Mouse (Mus musculus): ENCODE data around the gene Gsk3b. TPM values are rescaled to one million over a fixed set of nuclear protein-coding genes. Genes with fewer than 3 reads are reported as not detected.
A peak's percentile ranks its signal among the peaks of the same experiment; 100 is the strongest.
"Not testable (repeated sequence)": the region's sequence is repeated elsewhere in the genome, so short reads cannot be mapped to it uniquely, and the experiment has no call there.

Gsk3b gene
- total RNA-seq, 2 experiments from 2014 or later: 34.5 to 64.2 TPM

DNA sequence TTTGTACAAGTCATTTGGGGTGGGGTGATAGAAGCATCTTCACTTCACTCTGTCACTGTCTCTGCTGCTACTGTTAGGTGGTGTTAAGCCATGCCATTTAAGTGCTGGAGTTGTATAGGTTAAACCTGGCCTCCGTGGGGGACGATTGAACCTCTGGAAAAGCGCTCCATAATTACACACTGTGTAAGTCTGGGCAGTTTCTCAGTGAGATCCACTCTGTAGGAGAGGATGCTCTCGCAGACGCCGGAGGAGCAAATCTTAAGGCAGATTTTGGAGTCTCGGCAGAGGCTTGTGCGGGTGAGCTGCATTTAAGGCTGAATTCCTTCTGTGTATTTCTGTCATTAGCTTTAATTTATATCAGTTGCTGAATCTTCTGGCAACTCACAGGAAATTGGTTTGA lies 92.6 kb downstream of the Gsk3b start:
- no peak for ATAC-seq (ENCODE audit: poor library complexity, severe bottlenecking)

DNA sequence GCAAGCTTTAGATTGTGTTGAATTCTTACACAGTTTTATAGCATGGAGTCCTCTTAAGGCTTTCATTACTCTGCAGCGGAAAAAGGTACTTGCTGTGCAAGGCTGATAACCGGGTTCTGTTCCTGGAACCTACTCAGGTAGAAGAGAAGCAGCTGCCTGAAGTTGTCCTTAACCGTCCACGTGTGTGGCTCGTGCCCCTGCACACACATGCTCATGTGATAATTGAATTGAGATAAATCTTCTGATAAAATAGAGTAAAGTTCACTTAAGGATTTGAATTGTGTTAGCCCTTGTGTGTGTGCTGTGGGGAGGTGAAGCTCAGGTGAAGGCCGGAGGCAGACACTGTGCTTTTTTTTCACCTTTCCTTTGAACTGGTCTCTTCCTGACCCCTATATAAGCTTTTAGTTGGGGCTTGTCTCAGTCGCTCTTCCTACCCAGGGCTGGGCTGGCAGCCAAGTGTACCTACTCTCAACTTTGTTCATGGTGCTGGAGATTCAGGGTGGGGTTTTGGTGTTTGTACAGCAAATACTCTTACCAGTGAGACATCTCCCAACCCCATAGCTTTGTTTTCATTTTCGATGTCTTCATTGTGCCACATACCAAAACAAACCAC lies 96.0 kb downstream of the Gsk3b start:
- no peak for ATAC-seq (ENCODE audit: poor library complexity, severe bottlenecking)

DNA sequence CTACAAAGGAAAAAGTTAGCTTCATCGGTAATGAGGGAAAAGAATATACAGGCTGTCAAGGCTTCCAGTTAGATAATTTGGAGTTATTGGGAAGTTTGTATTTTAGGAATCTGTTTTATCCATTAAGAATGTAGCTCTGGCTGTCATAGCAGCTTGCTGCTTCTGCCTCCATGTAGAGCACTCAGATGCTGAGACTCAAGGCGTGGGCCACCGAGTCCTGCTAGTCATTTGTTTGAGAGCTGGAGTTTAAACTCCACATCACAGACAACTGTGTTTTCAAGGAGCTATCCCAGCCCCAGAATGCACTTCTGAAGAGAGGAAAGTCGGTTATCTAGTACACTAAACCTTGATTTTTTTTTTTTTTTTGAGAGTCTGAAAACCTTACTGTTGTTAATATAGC lies 101.2 kb downstream of the Gsk3b start:
- no peak for ATAC-seq (ENCODE audit: poor library complexity, severe bottlenecking)

DNA sequence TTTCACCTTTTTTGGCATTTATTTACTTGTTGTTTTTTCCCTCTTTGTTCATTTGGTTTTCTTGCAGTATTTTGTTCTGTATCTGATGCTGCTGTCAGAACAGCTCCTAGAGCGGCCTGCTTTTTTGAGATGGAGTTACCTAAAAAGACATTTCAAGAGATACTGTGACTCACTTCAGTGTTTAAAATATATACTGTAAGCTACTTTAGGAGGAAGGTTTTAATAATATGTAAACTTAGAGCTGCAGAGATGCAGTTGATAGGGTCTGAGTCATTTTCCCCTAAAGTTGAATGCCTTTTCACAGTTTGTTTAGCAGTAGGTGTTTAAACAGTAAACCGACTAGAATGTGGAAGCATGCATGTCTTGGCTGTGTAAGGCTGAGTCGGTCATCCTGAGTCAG lies 101.7 kb downstream of the Gsk3b start:
- ATAC-seq (ENCODE audit: poor library complexity, severe bottlenecking): no peak

DNA sequence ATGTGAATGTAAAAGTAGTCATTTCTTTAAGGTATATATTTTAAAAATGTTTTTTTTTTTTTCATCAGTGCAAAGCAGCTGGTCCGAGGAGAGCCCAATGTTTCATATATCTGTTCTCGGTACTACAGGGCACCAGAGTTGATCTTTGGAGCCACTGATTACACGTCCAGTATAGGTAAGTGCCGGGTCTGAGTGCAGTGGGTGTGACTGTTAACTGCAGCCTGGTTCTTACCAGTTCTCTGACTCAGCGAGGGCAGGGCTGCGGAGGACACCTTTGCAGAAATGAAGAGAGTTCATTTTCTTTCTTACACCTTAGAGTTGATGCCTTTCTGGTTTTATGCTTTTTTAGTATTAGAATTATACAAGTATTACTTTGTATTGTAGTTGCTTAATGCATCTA lies 102.7 kb downstream of the Gsk3b start:
- no peak for ATAC-seq (ENCODE audit: poor library complexity, severe bottlenecking)

DNA sequence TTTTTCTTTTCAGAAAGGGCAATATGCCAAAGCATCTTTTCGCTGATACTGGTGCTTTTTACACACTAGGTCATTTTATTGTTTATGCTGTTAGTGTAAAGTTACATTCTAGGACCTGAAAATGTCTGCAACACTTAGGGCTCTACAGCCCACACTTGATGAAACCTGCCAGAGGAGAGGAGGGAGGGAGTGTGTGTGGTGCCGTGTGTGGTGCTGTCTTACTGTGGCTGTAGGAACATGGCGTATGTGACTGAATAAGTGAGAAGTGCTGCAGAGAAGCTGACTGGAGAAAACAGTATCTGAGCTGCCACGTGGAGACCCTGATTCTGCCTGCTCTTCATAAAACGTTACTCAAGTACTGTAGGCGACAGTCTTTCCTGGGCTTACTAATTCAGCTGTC lies 103.8 kb downstream of the Gsk3b start:
- no peak for ATAC-seq (ENCODE audit: poor library complexity, severe bottlenecking)

DNA sequence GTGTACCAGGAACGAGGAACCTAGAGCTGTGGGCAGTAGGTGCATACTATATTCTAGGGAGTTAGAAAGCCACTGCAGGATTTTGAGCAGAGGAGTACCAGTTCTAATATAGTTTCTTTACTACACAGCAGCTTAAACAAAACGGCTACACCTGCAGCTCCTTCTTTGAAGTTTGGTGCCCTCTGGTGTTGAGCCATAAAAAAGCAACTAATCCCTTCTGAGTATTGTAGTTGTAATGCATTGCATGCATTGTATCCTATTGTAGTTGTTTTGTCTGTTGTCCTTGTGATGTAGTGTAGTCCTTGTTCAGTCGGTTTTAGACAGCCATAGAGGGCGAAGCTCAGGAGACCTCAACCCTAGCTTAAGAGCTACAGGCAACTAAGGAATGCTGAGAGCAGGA lies 108.5 kb downstream of the Gsk3b start:
- peak; percentile 90 for ATAC-seq (ENCODE audit: poor library complexity, severe bottlenecking)

DNA sequence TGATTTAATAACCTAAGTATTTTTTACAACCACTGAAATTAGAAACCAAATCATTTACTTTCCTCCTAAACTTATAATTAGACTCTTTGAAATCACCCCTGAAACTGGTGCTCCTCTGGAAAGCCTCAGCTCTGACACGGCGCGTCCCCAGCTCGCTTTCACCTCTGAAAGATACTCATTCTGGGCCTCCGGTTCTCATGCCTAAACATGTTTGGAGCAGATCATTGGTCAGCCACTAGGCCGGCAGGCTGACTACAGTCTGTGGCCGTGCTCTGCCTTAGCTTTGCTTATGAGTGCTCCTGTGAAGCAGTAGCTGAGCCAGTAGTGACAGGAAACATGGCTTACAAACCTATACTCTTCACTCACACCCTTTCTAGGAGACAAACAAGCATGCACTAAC lies 116.5 kb downstream of the Gsk3b start:
- ATAC-seq (ENCODE audit: poor library complexity, severe bottlenecking): no peak

DNA sequence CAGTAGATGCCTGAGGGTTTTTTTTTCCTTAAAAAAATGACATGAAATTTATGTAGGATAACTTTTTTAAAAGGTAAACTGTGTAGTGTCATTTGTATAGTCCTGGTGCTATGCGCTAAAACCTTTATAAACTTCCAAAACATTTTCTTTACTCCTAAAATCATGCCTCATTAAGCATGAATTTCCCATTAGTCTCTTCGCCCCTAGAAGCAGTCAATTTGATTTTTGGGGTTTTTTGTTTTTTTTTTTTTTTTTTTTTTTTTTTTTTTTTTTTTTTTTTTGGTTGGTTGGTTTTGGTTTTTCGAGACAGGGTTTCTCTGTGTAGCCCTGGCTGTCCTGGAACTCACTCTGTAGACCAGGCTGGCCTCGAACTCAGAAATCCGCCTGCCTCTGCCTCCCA lies 133.7 kb downstream of the Gsk3b start:
- not testable (repeated sequence) for ATAC-seq (ENCODE audit: poor library complexity, severe bottlenecking)

DNA sequence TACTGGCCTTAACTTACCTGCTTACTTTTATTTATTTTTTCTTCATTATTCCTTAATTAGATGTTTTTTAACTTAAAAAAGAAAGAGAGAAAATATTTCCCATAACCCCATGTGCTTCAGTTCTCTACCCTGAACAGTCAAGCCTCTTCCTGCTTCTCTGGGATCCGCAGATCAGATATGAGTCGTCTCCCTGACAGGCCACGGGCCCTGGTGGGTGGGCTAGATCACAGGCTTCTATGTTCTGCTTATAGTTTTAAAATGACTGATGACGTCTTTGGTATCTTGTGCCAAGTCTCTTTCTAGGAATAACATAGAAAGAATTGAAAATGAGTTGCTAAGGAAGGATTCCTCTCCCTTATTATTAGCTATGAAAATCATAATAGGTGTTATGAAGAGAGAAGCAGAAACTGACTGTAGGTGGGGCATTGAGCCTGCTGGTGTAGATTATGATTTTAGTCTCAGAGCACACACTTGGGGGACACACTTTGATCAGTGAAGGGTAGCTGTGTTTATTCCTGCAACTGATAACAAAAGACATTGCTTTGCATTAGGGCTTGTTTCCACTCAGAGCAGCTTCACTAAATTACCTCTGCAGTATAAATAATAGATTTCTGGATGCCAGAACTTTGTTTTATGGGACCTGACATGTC lies 148.3 kb downstream of the Gsk3b start:
- no peak for ATAC-seq (ENCODE audit: poor library complexity, severe bottlenecking)

DNA sequence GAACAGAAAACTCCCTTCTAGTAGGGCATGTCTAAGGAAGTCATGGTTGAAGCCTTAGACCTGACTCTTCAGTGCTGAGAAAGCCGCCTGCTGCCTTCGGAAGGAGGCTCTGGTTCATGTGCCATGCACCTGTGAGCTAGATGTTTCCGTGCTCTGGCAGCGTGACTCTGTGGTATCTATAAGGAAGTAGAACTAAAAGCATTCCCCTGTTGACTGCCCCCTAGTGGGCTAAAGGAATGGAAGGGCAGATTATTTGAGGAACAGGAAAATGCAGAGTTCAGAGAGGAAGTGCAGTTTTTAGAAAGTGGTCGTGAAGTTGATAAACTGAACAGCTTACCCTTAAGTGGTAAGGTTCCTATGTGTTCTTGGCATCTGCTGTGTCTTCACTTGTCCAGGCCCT lies 150.9 kb downstream of the Gsk3b start:
- peak; percentile 96 for ATAC-seq (ENCODE audit: poor library complexity, severe bottlenecking)

DNA sequence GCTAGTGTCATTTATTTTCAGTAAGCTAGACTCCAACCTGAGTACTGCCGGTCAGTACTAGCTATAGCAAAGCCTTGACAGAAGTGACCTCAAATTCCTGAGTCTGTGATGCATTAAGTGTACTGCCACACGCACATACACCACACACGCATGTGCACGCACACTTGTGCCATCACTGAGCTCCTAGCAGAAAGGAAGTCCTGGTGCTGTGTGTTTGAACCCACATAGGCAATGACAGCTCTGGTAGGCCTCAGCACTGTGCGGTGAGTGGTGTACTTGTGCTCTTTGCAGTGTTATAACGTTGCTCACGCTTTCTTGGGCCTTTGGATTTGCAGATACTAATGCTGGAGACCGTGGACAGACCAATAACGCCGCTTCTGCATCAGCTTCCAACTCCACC lies 151.4 kb downstream of the Gsk3b start:
- ATAC-seq (ENCODE audit: poor library complexity, severe bottlenecking): no peak

DNA sequence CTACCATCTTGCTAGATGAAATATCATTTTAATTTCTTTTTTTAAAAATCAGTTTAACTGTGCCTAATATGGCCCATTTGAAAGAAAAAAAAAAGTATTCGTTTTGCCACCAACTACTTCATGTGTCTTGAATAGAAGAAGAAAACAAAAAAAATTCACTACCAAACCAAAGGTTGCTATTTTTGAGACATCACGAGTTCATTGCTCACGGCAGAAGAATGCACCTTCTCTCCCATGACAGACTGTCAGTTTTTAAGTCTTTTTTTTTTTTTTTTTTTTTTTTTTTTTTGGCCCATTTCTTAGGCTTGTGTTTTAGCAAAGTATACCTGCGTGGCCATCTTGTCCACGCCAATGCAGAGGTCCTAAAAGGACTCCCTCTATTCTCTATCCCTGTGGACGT lies 155.3 kb downstream of the Gsk3b start:
- no peak for ATAC-seq (ENCODE audit: poor library complexity, severe bottlenecking)

DNA sequence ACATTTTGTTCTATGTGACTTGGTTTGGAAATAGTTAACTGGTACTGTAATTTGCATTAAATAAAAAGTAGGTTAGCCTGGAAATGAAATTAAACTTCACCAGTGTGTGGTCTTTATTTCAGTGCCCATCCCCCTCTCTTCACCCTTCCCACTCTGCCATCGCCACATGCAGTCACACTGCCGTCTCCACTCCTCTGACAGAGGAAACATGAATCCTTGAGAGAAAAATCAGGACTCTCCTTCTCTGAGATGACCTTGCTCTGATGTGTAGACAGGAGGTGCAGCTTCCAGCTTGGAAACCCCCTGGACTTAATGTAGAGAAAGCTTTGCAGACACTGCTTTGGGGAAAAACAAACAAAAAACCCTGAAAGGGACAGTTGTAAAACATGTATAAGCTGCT lies 156.6 kb downstream of the Gsk3b start:
- no peak for ATAC-seq (ENCODE audit: poor library complexity, severe bottlenecking)

DNA sequence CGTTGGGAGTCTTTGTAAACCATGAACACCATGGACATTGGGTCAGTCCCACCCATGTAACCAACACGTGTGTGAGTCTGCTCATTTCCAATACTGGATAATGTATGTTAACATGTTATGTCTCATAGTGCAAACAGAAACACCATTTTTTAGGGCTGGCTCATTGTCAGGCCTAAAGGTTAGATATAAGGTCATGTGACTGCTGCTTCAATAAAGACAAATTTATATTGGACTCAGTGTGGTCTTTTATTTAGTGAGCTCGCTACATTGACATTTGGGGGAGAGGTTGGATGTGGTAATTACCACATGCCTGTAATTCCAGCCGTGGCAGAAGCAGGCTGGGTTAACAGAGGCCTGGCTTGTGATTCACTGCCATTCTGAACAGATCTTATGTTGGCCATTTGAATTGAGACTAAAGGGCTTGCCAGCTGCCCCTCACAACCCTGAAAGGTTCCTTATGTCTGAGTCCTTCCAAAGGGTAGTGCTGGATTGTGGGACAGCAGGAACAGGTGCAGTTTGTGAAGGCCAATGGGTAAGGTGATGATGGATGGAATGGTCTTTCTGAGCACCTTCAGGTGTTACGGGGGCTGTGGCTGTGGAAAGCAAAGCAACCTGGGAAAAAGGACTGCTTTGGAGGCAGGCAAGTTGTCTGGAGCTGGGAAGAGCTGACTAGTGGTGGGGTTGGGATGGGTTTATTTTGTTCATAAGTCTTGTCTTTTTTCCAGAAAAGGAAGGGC lies 157.2 kb downstream of the Gsk3b start:
- ATAC-seq (ENCODE audit: poor library complexity, severe bottlenecking): no peak

DNA sequence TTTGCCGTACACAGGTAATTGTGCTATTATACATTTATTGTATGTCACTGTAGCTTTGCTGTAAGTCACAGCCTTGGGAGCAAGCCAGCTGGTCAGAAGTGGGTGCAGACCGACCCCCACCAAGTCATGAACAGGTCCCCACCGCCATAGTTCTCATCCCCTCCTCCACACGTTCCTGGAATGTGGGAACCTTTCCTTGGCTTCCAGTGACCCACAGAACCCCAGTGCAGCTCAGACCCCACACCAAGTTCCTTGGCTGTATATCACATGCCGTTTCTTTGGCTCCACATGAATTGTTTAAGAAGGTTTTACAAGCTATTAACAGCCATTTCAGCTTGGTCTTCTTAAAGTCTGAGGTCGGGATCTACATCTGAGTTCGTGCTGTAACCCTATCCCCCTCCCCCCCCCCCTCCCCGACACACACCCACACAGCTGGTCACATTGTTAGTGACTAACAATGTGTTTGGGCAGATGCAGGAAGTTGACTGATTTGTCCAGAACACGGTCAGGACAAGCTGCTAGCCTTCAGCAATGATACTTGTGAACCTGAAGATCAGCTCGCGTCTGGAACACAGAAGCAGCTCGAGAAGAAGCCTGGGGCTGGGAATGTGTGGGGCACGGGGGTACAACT lies 159.6 kb downstream of the Gsk3b start:
- ATAC-seq (ENCODE audit: poor library complexity, severe bottlenecking): no peak

DNA sequence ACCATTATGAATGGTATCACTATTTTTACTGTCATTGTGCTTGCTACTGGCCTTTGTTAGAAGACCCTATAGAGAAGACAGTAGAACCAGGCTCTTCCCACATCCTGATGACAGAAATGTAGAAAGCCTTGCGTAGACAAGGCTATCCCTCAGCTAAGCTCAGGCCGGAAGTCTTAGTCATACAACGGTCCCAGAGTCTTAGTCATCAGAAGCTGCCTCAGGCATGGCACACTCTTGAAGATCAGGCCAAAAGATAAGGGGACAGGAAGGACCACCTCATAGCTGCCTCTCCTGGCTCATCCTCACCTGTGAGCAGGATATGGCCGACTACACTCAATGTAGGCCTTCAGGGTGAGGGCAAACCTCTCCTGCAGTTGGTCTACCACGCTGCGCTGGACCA lies 161.7 kb downstream of the Gsk3b start:
- ATAC-seq (ENCODE audit: poor library complexity, severe bottlenecking): no peak

DNA sequence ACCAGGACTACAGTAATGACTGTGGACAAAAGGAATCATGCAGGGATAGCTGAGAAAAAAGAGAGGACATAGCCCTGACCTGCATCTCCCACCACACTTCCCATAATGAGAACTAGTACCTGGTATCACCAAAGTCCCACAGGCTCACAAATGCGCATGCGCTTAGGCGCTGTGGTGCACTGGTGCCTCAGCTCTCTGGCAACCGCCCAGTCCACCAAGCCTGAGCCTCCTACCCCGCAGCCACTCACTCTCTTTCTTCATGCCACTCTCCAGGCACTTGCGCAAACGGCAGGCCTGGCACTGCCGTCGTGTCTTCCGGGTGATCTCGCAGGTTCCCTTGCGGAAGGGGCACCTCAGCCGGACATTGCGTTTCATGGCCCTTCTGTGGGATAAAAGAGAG lies 165.2 kb downstream of the Gsk3b start:
- ATAC-seq (ENCODE audit: poor library complexity, severe bottlenecking): no peak

DNA sequence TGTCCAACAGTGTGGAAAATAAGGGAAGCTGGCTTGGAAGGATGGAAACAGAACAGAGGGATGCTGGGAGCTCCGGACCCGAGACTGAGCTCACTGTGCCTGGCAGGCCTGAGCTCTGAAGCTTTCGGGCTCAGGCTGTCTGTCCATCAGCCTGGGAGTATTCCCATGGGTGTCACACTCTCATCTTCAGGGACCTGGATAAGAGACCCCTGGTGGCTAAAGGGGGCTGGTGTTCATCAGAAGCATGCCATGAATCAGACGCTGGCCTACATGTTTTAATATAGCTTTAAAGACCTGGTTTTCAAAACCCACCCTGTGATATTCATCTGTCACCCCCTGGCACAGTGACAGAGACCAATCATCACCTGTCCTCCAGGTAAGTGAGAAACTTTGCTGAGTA lies 166.3 kb downstream of the Gsk3b start:
- no peak for ATAC-seq (ENCODE audit: poor library complexity, severe bottlenecking)

DNA sequence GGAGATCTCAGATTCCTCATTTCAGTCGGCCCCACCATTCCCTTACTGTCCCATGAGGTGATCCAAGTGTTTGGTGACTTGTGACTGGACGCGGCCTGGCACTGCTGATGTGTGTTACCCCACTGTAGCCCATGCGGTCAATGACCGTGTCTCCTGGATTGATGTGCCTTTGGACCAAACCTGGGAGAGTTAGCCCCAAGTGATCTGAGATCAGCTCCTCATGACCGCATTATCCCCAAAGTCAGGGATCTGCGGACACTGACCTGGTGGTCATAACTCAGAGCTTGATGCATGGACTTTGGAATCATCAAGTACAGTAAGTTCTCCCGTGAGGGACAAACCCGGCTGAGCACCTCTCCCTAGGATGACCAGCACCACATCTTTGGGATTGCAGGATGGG lies 167.1 kb downstream of the Gsk3b start:
- no peak for ATAC-seq (ENCODE audit: poor library complexity, severe bottlenecking)

DNA sequence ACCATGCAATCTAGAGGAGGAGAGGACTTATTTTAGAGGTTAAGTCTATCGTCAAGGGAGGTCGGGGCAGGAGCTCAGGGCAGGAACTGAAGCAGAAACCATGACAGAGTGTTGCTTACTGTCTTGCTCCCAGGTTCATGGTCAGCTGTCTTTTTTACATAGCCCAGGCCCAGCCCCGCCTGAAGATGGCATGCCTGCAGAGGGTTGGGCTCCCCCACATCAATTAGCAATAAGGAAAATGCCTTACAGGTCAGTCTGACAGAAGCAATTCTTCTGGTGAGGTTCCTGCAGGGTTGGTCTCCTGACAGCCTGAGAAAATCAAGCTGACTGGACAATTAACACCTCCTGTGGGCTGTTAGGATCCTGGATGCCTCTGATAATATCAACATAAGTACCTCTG lies 182.8 kb downstream of the Gsk3b start:
- ATAC-seq (ENCODE audit: poor library complexity, severe bottlenecking): no peak

DNA sequence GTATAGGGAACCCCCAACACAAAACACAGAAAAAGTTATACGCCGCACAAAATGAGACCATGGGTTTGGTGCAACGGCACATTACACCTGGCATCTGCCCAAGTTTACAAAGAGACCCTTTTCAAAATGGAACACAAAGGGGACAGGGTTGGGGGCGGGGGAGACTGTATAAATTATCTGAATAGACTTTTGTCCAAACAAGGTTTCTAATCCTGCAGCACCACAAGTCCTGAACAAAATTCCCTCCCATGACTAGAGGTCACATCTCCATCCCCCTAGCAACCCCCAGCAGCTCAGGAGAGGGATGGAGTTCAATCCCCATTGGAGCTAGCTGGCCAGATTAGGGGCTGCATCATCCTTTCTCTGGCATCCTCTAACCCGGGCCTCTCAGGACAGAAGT lies 183.7 kb downstream of the Gsk3b start:
- ATAC-seq (ENCODE audit: poor library complexity, severe bottlenecking): no peak

All from megakaryocyte, adult 5-6 weeks (primary cell).